Comparison of ENCODE assay signal across 8 mouse cellular contexts in the genomic region with DNA sequence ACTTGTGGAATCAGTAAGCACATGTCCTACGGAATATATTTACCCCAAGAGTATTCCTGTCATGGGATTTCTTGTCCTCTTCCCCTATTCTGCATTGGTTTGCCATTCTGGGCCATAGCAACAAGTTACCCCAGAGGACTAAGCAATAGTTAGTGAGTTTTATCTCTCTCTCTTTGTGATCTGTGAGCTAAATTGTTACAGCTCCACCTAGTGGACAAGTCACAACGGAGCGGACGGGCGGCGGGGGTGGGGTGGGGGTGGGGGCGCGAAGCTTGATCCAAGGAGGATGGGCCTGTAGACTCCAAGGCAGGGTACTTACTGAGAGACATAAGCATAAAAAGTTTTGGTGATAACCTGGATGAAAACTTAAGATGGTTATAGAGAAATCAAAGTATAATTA.
DNase-seq lines count a peak whose midpoint lies in the region; ATAC-seq and TF ChIP-seq lines count a peak whose summit lies in the region.

No protein-coding gene starts in this region.

- ATAC-seq in kidney, embryonic 16.5 days (ENCODE audit: low FRiP score, low TSS enrichment), result peak; percentile 71; the same call in 1 of the 2 replicates
- ATAC-seq in limb, embryonic 13.5 days (ENCODE audit: low FRiP score, low read depth), result 0 out of 2 replicates have a peak, but pooled peaks have one; percentile 36

- in situ Hi-C loops in ES-E14 (cut with MboI; ENCODE audit: low sequenced_read_pairs in 2 of 2, unreplicated experiment in 2 of 2), result no loop called here

- H3K4me3 ChIP-seq in kidney, embryonic 16.5 days (ENCODE audit: low read length), result no peak overlapping the region
- no peak overlapping the region for H3K4me3 ChIP-seq in ES-E14 (ENCODE audit: insufficient read depth in 1 of 2, low read depth in 1 of 2, low read length in 2 of 2, poor library complexity in 1 of 2, severe bottlenecking in 1 of 2)
- no peak overlapping the region for H3K4me3 ChIP-seq in limb, embryonic 13.5 days

- DNase-seq in kidney, adult 8-10 months, result no peak
- DNase-seq in ES-E14 (ENCODE audit: low read depth, low spot score), result peak; percentile 22
- DNase-seq in embryo, embryonic 10.5 days (ENCODE audit: low spot score), result peak; percentile 63
- no peak for DNase-seq in frontal cortex, postnatal 25 days (ENCODE audit: low spot score in 2 of 2)
- DNase-seq in urinary bladder, adult 2 months (ENCODE audit: low spot score), result no peak
- DNase-seq in thymus, postnatal 36 days, result no peak

- no peaks in the 10 kb centered on the region for H3K27me3 ChIP-seq in kidney, embryonic 16.5 days (ENCODE audit: insufficient read depth, low read length)
- H3K27me3 ChIP-seq in limb, embryonic 13.5 days, result no peaks in the 10 kb centered on the region

- H3K4me2 ChIP-seq in kidney, embryonic 16.5 days (replicated peaks; ENCODE audit: low read depth, low read length), result no peak overlapping the region
- no peak overlapping the region; the same call in 1 of the 2 replicates for H3K4me2 ChIP-seq in limb, embryonic 13.5 days (replicated peaks)

- H3K27ac ChIP-seq in kidney, embryonic 16.5 days (ENCODE audit: low read length), result no peak overlapping the region
- no peak overlapping the region for H3K27ac ChIP-seq in ES-E14 (ENCODE audit: insufficient read depth, low read depth, low read length, poor library complexity, severe bottlenecking)
- H3K27ac ChIP-seq in limb, embryonic 13.5 days, result no peak overlapping the region

- no peak overlapping the region for H3K9ac ChIP-seq in kidney, embryonic 16.5 days (replicated peaks; ENCODE audit: low read length)
- H3K9ac ChIP-seq in ES-E14 (ENCODE audit: insufficient read depth, low read depth, low read length, poor library complexity, severe bottlenecking), result no peak overlapping the region
- no peak overlapping the region for H3K9ac ChIP-seq in limb, embryonic 13.5 days

- 8% methylated on average over 8 of the region's 8 CpGs for WGBS in kidney, embryonic 16.5 days
- 6% methylated on average over 8 of the region's 8 CpGs for whole genome bisulfite sequencing in limb, embryonic 13.5 days

- H3K9me3 ChIP-seq in kidney, embryonic 16.5 days (ENCODE audit: low read length), result no peaks in the 10 kb centered on the region
- no peaks in the 10 kb centered on the region for H3K9me3 ChIP-seq in ES-E14 (ENCODE audit: control insufficient read depth, insufficient read depth, low read depth, low read length)
- H3K9me3 ChIP-seq in limb, embryonic 13.5 days, result no peaks in the 10 kb centered on the region

- no peaks in the 10 kb centered on the region for H3K4me1 ChIP-seq in kidney, embryonic 16.5 days (ENCODE audit: insufficient read depth, low read length)
- H3K4me1 ChIP-seq in ES-E14 (ENCODE audit: control insufficient read depth in 2 of 2, insufficient read depth in 2 of 2, low read length in 2 of 2, poor library complexity in 1 of 2), result no peaks in the 10 kb centered on the region
- no peaks in the 10 kb centered on the region for H3K4me1 ChIP-seq in limb, embryonic 13.5 days

- H3K36me3 ChIP-seq in kidney, embryonic 16.5 days (ENCODE audit: insufficient read depth, low read length), result no peaks in the 10 kb centered on the region
- H3K36me3 ChIP-seq in ES-E14 (ENCODE audit: control insufficient read depth, insufficient read depth, low read length, poor library complexity, severe bottlenecking), result no peaks in the 10 kb centered on the region
- H3K36me3 ChIP-seq in limb, embryonic 13.5 days, result no peaks in the 10 kb centered on the region

TF ChIP-seq in ES-E14, 5 proteins besides CTCF, POLR2A, EP300 and RAD21:
- TF ChIP-seq ZC3H11A (IDR thresholded peaks at IDR 0.05; ENCODE audit: borderline replicate concordance, low read depth, low read length), result no peak
- no peak for TF ChIP-seq MAFK (IDR thresholded peaks at IDR 0.05; ENCODE audit: insufficient read depth, low read depth, low read length)
- no peak for TF ChIP-seq HCFC1 (IDR thresholded peaks at IDR 0.05; ENCODE audit: borderline replicate concordance, insufficient read depth, low read length)
- no peak for TF ChIP-seq ZNF384 (IDR thresholded peaks at IDR 0.05; ENCODE audit: low read depth, low read length)
- no peak for TF ChIP-seq CHD2 (IDR thresholded peaks at IDR 0.05; ENCODE audit: low read depth, low read length)

Comparison
In these comparisons a context has a peak if more than half of its experiments do, and no peak if none do; other contexts are left out.
1. DNase-seq: peak in ES-E14 (single experiment) and embryo, embryonic 10.5 days (single experiment); none in kidney, adult 8-10 months (0 of 2), frontal cortex, postnatal 25 days (0 of 2), urinary bladder, adult 2 months (single experiment) and thymus, postnatal 36 days (0 of 2).